Mouse (Mus musculus): ENCODE measurements at regions not wholly inside any gene's neighbourhood (a gene's known extent, or its start where the extent isn't known, plus 50 kb on each side); places are given as distances from the start of the nearest gene placed in this dataset.

DNA sequence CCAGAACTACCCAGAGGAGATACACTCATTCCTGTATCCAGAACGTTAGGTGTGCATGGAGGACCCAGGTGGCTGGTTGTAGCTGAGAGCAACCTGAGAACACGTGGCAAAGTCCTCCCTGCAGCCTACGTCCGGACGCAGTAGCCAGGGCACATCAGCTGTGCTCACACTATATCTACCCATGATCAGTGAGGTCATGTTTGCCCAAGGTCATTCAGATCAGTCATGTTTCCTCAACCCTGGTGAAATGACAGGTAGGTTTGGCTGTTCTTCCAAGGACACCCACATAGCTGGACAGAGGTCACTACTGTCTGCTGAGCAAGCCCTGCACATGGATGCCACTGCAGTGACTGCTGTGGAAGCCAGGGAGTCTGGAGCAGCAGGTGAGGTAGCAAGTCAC, 109.8 kb upstream of the Irf2bp2 start:
- WGBS, result 79% methylated on average over 5 of the region's 5 CpGs
- Histone ChIP-seq H3K4me2 (replicated peaks; ENCODE audit: low read depth, low read length) (no peak overlapping the region), H3K9ac (ENCODE audit: low read depth, low read length) (no peak overlapping the region), H3K36me3 (ENCODE audit: control insufficient read depth, insufficient read depth, low read length) (no peaks in the 10 kb centered on the region), H3K9me3 (ENCODE audit: control insufficient read depth, low read length) (no peaks in the 10 kb centered on the region), H3K4me1 (replicated peaks; ENCODE audit: control insufficient read depth, insufficient read depth, low read length) (peaks cover 2% of the 10 kb centered on the region), H3K27me3 (ENCODE audit: control insufficient read depth, insufficient read depth, low read length) (no peaks in the 10 kb centered on the region), H3K4me3 (ENCODE audit: low read depth, low read length) (no peak overlapping the region), H3K27ac (ENCODE audit: low read depth, low read length) (no peak overlapping the region)
- no peak for ATAC-seq (ENCODE audit: low FRiP score)
- no peak for DNase-seq (ENCODE audit: low spot score)

DNA sequence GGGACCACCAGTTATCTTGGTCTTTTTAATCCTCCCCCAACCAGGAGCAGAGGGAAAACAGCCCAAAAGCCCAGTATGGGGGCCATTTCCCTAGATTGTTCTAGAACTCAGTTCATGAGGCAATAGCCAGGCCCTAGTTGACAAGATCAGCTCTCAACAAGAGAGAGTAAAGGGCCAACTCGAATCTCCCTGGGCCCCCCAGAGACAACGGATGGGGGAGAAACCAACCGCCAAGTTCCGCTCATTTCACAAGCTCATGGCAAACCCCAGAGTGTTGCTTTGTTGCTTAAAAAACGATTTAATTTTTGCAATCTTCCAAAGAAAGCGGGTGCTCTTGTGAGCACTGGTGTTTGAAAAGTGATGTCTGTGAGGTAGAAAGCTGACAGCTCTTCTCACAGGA, 108.5 kb upstream of the Irf2bp2 start:
- ATAC-seq (ENCODE audit: low FRiP score) (no peak), DNase-seq (ENCODE audit: low spot score) (no peak)
- WGBS, result 85% methylated on average over 6 of the region's 6 CpGs
- H3K36me3 ChIP-seq (ENCODE audit: control insufficient read depth, insufficient read depth, low read length), result no peaks in the 10 kb centered on the region
- H3K4me1 ChIP-seq (replicated peaks; ENCODE audit: control insufficient read depth, insufficient read depth, low read length), result peaks cover 3% of the 10 kb centered on the region
- no peak overlapping the region for H3K4me2 ChIP-seq (replicated peaks; ENCODE audit: low read depth, low read length)
- H3K27me3 ChIP-seq (ENCODE audit: control insufficient read depth, insufficient read depth, low read length), result no peaks in the 10 kb centered on the region
- no peak overlapping the region for H3K4me3 ChIP-seq (ENCODE audit: low read depth, low read length)
- H3K27ac ChIP-seq (ENCODE audit: low read depth, low read length), result no peak overlapping the region
- no peaks in the 10 kb centered on the region for H3K9me3 ChIP-seq (ENCODE audit: control insufficient read depth, low read length)
- H3K9ac ChIP-seq (ENCODE audit: low read depth, low read length), result no peak overlapping the region

DNA sequence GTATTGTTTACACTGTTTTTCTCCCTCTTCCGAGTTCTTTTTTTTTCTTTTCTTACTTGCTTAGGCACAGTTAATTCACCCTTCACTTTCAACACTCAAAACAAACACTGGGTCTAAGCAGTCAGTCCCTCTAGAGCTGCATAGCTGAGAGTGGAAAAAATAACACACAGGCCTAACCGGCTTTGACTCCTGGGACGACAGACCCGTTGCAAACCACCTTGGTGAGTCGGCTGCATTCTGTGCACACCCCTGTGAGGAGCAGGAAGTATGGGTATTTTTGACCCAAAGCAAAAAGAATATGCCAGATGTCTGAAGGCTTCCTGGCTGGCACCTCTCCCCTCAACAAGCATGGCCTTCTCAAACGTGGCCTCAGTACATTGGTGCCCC, 105.6 kb upstream of the Irf2bp2 start:
- peak; percentile 17 for DNase-seq (ENCODE audit: low spot score)
- no peak overlapping the region for H3K4me2 ChIP-seq (replicated peaks; ENCODE audit: low read depth, low read length)
- 28% methylated on average over 6 of the region's 6 CpGs for WGBS

DNA sequence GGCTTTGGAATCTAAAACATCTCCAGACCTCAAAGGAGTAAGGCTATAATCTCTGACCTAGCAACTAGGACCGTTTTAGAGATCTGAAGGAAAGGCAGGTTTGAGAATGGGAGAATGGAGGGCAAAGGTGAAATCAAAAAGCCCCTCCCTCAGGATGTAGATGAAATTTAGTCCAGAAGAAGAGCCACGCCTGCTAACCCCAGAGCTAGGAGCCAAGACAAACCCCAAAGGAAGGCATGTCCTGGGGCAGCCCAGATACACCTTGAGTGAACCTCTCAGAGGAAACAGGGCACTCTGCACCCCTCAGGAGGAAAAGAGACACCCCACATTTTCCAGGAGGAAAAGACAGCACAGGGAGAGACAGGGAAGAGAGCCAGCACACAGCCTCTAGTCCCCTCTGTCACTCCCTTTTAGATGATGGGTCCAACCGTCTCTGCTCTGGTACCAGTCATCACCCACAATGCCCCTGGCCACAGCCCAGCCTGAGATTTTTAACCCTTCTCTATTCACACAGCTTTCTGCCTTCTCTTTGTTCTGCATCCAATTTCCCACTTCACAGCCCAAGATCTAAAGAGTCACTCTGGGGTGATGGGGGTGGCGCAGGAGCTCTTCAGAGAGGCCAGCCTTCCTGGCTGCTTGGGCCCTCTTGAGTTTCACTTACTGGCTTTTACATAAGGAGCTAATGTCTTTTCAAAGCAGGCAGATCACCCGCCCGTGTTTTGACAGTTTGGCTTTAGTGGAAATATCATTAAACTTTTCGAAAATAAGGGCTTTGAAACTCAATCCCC, 105.0 kb upstream of the Irf2bp2 start:
- H3K4me3 ChIP-seq (ENCODE audit: low read depth, low read length), result no peak overlapping the region
- H3K4me2 ChIP-seq (replicated peaks; ENCODE audit: low read depth, low read length), result no peak overlapping the region
- H3K9ac ChIP-seq (ENCODE audit: low read depth, low read length), result 0 out of 2 replicates have a peak overlapping the region, but pooled peaks have one; percentile 21
- no peaks in the 10 kb centered on the region for H3K27me3 ChIP-seq (ENCODE audit: control insufficient read depth, insufficient read depth, low read length)
- peaks cover 3% of the 10 kb centered on the region for H3K4me1 ChIP-seq (replicated peaks; ENCODE audit: control insufficient read depth, insufficient read depth, low read length)
- WGBS, result 24% methylated on average over 7 of the region's 7 CpGs
- peak overlapping the region; percentile 53; the same call in 1 of the 2 replicates for H3K27ac ChIP-seq (ENCODE audit: low read depth, low read length)
- no peaks in the 10 kb centered on the region for H3K9me3 ChIP-seq (ENCODE audit: control insufficient read depth, low read length)
- DNase-seq (ENCODE audit: low spot score), result peak; percentile 57
- no peaks in the 10 kb centered on the region for H3K36me3 ChIP-seq (ENCODE audit: control insufficient read depth, insufficient read depth, low read length)
- ATAC-seq (ENCODE audit: low FRiP score), result peak; percentile 71

More for the DNA sequence above, 105.6 kb upstream of the Irf2bp2 start:
- H3K4me3 ChIP-seq (ENCODE audit: low read depth, low read length), result no peak overlapping the region
- no peaks in the 10 kb centered on the region for H3K36me3 ChIP-seq (ENCODE audit: control insufficient read depth, insufficient read depth, low read length)
- H3K9ac ChIP-seq (ENCODE audit: low read depth, low read length), result no peak overlapping the region
- no peaks in the 10 kb centered on the region for H3K9me3 ChIP-seq (ENCODE audit: control insufficient read depth, low read length)
- no peak overlapping the region for H3K27ac ChIP-seq (ENCODE audit: low read depth, low read length)
- peaks cover 3% of the 10 kb centered on the region for H3K4me1 ChIP-seq (replicated peaks; ENCODE audit: control insufficient read depth, insufficient read depth, low read length)
- no peaks in the 10 kb centered on the region for H3K27me3 ChIP-seq (ENCODE audit: control insufficient read depth, insufficient read depth, low read length)
- no peak for ATAC-seq (ENCODE audit: low FRiP score)

DNA sequence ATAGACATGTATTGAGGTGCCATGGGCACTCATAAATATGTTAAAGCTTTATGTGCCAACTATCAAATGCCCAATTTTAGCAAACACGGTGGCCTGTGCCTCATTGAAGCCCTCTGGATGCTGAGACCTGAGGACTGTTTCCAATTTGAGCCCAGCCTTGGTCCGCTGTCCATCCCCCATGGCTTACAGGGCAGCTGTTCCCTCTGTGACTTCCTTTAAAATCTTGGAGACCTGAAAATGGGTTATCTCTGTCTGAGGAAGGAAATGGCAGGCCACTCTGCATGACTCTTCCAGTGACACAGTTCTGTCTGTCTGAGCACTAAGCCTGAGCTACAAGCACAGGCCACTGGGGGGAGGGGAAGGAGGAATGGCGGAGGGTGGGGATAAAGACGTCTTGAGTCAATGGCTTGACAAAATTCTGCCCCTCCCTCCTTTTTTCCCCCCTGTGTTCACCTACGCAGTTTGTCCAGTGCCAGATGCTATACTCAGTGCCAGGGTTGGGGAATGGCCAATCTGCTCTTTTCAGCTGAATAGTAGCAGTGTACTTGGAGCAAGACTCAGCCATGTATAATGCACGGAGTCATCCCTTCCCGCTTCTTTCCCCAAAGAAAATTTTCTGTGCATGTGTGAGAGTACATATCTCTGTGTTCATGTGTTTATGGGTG, 102.7 kb upstream of the Irf2bp2 start:
- Histone ChIP-seq H3K4me2 (replicated peaks; ENCODE audit: low read depth, low read length) (no peak overlapping the region), H3K27ac (ENCODE audit: low read depth, low read length) (no peak overlapping the region), H3K9me3 (ENCODE audit: control insufficient read depth, low read length) (no peaks in the 10 kb centered on the region), H3K9ac (ENCODE audit: low read depth, low read length) (no peak overlapping the region), H3K36me3 (ENCODE audit: control insufficient read depth, insufficient read depth, low read length) (no peaks in the 10 kb centered on the region), H3K27me3 (ENCODE audit: control insufficient read depth, insufficient read depth, low read length) (no peaks in the 10 kb centered on the region), H3K4me1 (replicated peaks; ENCODE audit: control insufficient read depth, insufficient read depth, low read length) (peaks cover 3% of the 10 kb centered on the region), H3K4me3 (ENCODE audit: low read depth, low read length) (no peak overlapping the region)
- WGBS, result 80% methylated on average over 6 of the region's 7 CpGs
- no peak for DNase-seq (ENCODE audit: low spot score)
- ATAC-seq (ENCODE audit: low FRiP score), result no peak

DNA sequence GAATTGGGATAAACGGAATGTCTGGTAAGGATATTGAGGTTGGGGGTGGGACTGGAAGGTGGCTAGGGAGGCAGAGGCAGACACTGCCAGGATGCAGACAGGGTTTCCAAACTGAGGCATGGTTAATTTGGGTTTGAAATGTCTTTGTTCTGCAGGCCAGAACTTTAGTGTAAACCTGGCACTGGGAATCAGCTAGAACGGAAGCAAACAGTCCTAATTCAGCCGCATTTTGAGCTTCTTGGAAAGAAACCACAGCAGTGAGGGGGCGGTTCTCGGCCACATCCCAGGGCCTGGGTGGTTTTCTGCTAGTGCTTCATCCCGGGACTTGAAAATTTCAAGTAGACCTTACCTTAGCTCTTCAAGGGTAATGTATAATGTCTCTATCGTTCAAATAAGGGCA, 100.6 kb upstream of the Irf2bp2 start:
- no peaks in the 10 kb centered on the region for H3K9me3 ChIP-seq (ENCODE audit: control insufficient read depth, low read length)
- no peak for DNase-seq (ENCODE audit: low spot score)
- no peak overlapping the region for H3K4me3 ChIP-seq (ENCODE audit: low read depth, low read length)
- no peak overlapping the region for H3K9ac ChIP-seq (ENCODE audit: low read depth, low read length)
- no peaks in the 10 kb centered on the region for H3K36me3 ChIP-seq (ENCODE audit: control insufficient read depth, insufficient read depth, low read length)
- ATAC-seq (ENCODE audit: low FRiP score), result no peak
- H3K4me2 ChIP-seq (replicated peaks; ENCODE audit: low read depth, low read length), result no peak overlapping the region
- WGBS, result 90% methylated on average over 7 of the region's 7 CpGs
- H3K27me3 ChIP-seq (ENCODE audit: control insufficient read depth, insufficient read depth, low read length), result no peaks in the 10 kb centered on the region
- no peak overlapping the region for H3K27ac ChIP-seq (ENCODE audit: low read depth, low read length)
- peaks cover 3% of the 10 kb centered on the region for H3K4me1 ChIP-seq (replicated peaks; ENCODE audit: control insufficient read depth, insufficient read depth, low read length)

DNA sequence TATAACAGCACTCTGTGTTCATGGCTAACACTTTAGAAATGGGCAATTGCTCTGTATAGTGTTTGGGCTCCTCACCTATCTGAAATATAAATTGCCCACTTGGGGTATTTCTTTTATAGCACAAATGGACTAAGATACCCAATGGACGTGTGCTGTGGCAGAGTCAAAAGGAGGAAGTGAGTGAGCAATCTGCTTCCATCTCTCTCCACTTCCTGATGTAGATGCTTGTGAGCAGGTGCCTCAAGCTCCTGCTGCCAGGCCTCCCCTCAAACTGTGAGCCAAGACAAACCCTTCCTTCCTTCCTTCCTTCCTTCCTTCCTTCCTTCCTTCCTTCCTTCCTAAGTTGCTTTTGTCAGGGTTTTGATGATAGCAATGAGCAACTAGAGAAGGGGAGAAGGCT, 99.9 kb upstream of the Irf2bp2 start:
- no peaks in the 10 kb centered on the region for H3K36me3 ChIP-seq (ENCODE audit: control insufficient read depth, insufficient read depth, low read length)
- no peak overlapping the region for H3K4me3 ChIP-seq (ENCODE audit: low read depth, low read length)
- ATAC-seq (ENCODE audit: low FRiP score), result no peak
- WGBS, result 96% methylated on average over 1 of the region's 1 CpGs
- no peaks in the 10 kb centered on the region for H3K27me3 ChIP-seq (ENCODE audit: control insufficient read depth, insufficient read depth, low read length)
- no peak for DNase-seq (ENCODE audit: low spot score)
- H3K9me3 ChIP-seq (ENCODE audit: control insufficient read depth, low read length), result no peaks in the 10 kb centered on the region
- no peak overlapping the region for H3K4me2 ChIP-seq (replicated peaks; ENCODE audit: low read depth, low read length)
- H3K4me1 ChIP-seq (replicated peaks; ENCODE audit: control insufficient read depth, insufficient read depth, low read length), result peaks cover 2% of the 10 kb centered on the region; the same call in 1 of the 2 replicates
- no peak overlapping the region for H3K9ac ChIP-seq (ENCODE audit: low read depth, low read length)
- H3K27ac ChIP-seq (ENCODE audit: low read depth, low read length), result no peak overlapping the region

DNA sequence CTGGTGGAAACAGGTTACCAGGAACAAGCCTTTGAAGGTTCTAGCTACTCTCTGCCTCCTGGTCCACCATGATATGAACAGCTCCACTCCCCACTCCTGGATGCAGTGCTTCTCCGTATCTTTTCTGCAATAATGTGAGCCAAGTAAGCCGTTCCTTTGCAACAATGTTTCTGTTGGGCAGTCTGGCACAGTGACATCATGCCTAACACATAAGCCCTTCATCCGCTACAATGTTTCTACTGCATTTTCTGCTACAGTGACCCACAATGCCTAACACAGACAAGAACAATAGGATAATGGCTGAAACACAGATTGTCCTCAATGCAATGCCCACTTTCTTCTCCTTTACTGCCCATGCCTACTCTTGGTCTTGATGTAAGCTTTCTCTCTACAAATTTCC, 98.9 kb upstream of the Irf2bp2 start:
- no peak overlapping the region for H3K4me2 ChIP-seq (replicated peaks; ENCODE audit: low read depth, low read length)
- H3K27ac ChIP-seq (ENCODE audit: low read depth, low read length), result no peak overlapping the region
- no peaks in the 10 kb centered on the region for H3K4me1 ChIP-seq (replicated peaks; ENCODE audit: control insufficient read depth, insufficient read depth, low read length)
- no peaks in the 10 kb centered on the region for H3K9me3 ChIP-seq (ENCODE audit: control insufficient read depth, low read length)
- H3K36me3 ChIP-seq (ENCODE audit: control insufficient read depth, insufficient read depth, low read length), result no peaks in the 10 kb centered on the region
- ATAC-seq (ENCODE audit: low FRiP score) (no peak), DNase-seq (ENCODE audit: low spot score) (no peak)
- no peaks in the 10 kb centered on the region for H3K27me3 ChIP-seq (ENCODE audit: control insufficient read depth, insufficient read depth, low read length)
- 86% methylated on average over 3 of the region's 3 CpGs for WGBS
- no peak overlapping the region for H3K9ac ChIP-seq (ENCODE audit: low read depth, low read length)
- no peak overlapping the region for H3K4me3 ChIP-seq (ENCODE audit: low read depth, low read length)

DNA sequence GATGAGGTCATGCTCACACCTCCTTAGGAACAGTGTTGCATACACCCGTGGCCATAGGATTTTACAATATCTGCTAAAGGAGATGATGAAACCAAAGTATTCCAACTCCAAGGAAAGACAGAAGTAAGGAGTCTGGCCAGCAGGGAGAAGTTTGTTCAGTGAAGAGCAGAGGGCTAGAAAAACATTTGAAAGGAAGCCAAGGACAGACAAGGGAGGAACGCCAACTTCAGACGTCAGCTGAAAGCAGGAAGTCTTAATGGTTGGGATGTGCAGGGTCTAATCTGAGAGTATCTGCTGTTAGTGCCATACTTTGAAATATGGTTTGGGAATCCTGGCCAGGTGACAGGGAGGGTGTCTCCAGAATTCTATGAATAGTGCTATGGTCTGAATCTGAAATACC, 98.5 kb upstream of the Irf2bp2 start:
- DNase-seq (ENCODE audit: low spot score), result no peak
- no peak overlapping the region for H3K9ac ChIP-seq (ENCODE audit: low read depth, low read length)
- no peaks in the 10 kb centered on the region for H3K27me3 ChIP-seq (ENCODE audit: control insufficient read depth, insufficient read depth, low read length)
- 82% methylated on average over 3 of the region's 3 CpGs for WGBS
- H3K36me3 ChIP-seq (ENCODE audit: control insufficient read depth, insufficient read depth, low read length), result no peaks in the 10 kb centered on the region
- H3K4me1 ChIP-seq (replicated peaks; ENCODE audit: control insufficient read depth, insufficient read depth, low read length), result no peaks in the 10 kb centered on the region
- no peak overlapping the region for H3K4me2 ChIP-seq (replicated peaks; ENCODE audit: low read depth, low read length)
- H3K9me3 ChIP-seq (ENCODE audit: control insufficient read depth, low read length), result no peaks in the 10 kb centered on the region
- no peak overlapping the region for H3K27ac ChIP-seq (ENCODE audit: low read depth, low read length)
- H3K4me3 ChIP-seq (ENCODE audit: low read depth, low read length), result no peak overlapping the region
- no peak for ATAC-seq (ENCODE audit: low FRiP score)

Data from hindbrain, embryonic 11.5 days (tissue).